In the genomic region with DNA sequence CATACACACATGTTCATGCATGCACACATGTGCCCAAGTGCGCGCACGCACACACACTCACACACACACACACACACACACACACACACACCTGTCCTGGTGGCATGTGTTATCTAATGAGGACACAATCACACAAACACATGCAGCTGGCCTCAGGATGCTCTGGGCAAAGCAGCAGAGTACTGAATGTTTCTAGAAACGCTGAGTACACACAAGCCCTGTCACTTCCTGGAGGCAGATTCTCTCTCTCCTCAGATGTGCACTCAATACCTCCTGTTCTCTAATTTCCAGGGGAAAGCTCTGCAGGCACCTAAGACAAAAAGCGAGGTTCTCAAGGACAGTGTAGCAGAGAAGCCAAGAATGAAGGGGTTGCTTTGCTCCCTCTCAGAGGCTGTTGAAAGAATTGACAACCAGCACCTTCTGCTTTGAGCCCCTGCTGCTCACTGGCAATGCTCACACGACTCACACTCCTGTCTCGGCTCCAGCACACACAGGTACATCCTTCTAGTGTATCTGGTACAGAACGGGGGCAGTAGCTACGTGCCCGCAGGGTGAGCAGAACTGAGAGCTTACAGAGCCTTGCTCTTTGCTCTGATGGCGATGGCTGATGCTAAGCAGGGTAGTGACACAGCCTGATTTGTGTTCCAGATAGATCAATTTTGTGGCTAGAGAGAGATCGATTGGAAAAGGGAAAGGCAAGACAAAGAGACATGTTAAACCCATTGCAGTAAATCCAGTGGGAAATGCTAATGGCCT, we compare ENCODE assay signal across 13 mouse cellular contexts.
A peak's percentile ranks its signal among the peaks of the same experiment; 100 is the strongest.
DNase-seq lines count a peak whose midpoint lies in the region; ATAC-seq and TF ChIP-seq lines count a peak whose summit lies in the region.
"Had no signal": no experiment of that assay in that cellular context is flagged by ENCODE, and none has a peak within 500 bp of the region (broad histone marks: within the 10 kb centered on the region; RNA-seq: fewer than 3 reads in every experiment).

No protein-coding gene starts in this region.

- WGBS in forebrain, embryonic 12.5 days = 64% methylated on average over 12 of the region's 12 CpGs
- 63% methylated on average over 12 of the region's 12 CpGs for WGBS in forebrain, postnatal 0 days
- 74% methylated on average over 12 of the region's 12 CpGs for WGBS in neural tube, embryonic 11.5 days

- no peaks in the 10 kb centered on the region for H3K9me3 ChIP-seq in forebrain, embryonic 12.5 days
- H3K9me3 ChIP-seq in forebrain, postnatal 0 days (ENCODE audit: low read length) = no peaks in the 10 kb centered on the region
- H3K9me3 ChIP-seq in neural tube, embryonic 11.5 days (ENCODE audit: control insufficient read depth, low read length) = no peaks in the 10 kb centered on the region
- H3K9me3 ChIP-seq: kidney, embryonic 15.5 days; liver, embryonic 13.5 days; neural tube, embryonic 12.5 days had no signal

- no peaks in the 10 kb centered on the region for H3K27me3 ChIP-seq in forebrain, embryonic 12.5 days
- H3K27me3 ChIP-seq in forebrain, postnatal 0 days (ENCODE audit: insufficient read depth, low read length) = no peaks in the 10 kb centered on the region
- no peaks in the 10 kb centered on the region for H3K27me3 ChIP-seq in neural tube, embryonic 11.5 days (ENCODE audit: control insufficient read depth, insufficient read depth, low read length)
- H3K27me3 ChIP-seq: kidney, embryonic 15.5 days; liver, embryonic 13.5 days; neural tube, embryonic 12.5 days had no signal

- no peak for DNase-seq in forebrain, postnatal 0 days
- DNase-seq in neural tube, embryonic 11.5 days (ENCODE audit: low spot score) = no peak
- DNase-seq in neural tube, embryonic 10.5 days (ENCODE audit: extremely low spot score, low spot score) = no peak
- DNase-seq in mesoderm, embryonic 11.5 days (ENCODE audit: low read depth, low spot score) = peak; percentile 5
- DNase-seq in left cerebral cortex, postnatal 4 days = no peak
- no peak for DNase-seq in layer of hippocampus, adult 11-12 months (ENCODE audit: low spot score)
- DNase-seq: cerebellum, adult 11 months; liver, embryonic 13.5 days; thymus, adult 2 months had no signal

- H3K4me3 ChIP-seq in forebrain, embryonic 12.5 days (replicated peaks) = no peak overlapping the region
- H3K4me3 ChIP-seq in forebrain, postnatal 0 days (ENCODE audit: low read depth, low read length) = no peak overlapping the region
- no peak overlapping the region for H3K4me3 ChIP-seq in neural tube, embryonic 11.5 days (ENCODE audit: low read depth, low read length)
- H3K4me3 ChIP-seq: kidney, embryonic 15.5 days; liver, embryonic 13.5 days; neural tube, embryonic 12.5 days had no signal

- H3K27ac ChIP-seq in forebrain, embryonic 12.5 days = 0 out of 2 replicates have a peak overlapping the region, but pooled peaks have one; percentile 31
- H3K27ac ChIP-seq in forebrain, postnatal 0 days (ENCODE audit: low read depth, low read length) = no peak overlapping the region
- peak overlapping the region; percentile 39; the same call in 1 of the 2 replicates for H3K27ac ChIP-seq in neural tube, embryonic 11.5 days (ENCODE audit: low read depth, low read length)
- H3K27ac ChIP-seq: kidney, embryonic 15.5 days; liver, embryonic 13.5 days; neural tube, embryonic 12.5 days had no signal

- peaks cover 9% of the 10 kb centered on the region; the same call in 1 of the 2 replicates for H3K4me1 ChIP-seq in forebrain, embryonic 12.5 days
- H3K4me1 ChIP-seq in forebrain, postnatal 0 days (ENCODE audit: insufficient read depth) = no peaks in the 10 kb centered on the region
- no peaks in the 10 kb centered on the region for H3K4me1 ChIP-seq in neural tube, embryonic 11.5 days (ENCODE audit: control insufficient read depth, insufficient read depth, low read length)
- H3K4me1 ChIP-seq: kidney, embryonic 15.5 days; liver, embryonic 13.5 days; neural tube, embryonic 12.5 days had no signal

- no peaks in the 10 kb centered on the region for H3K36me3 ChIP-seq in forebrain, embryonic 12.5 days (replicated peaks)
- H3K36me3 ChIP-seq in forebrain, postnatal 0 days (ENCODE audit: insufficient read depth) = no peaks in the 10 kb centered on the region
- no peaks in the 10 kb centered on the region for H3K36me3 ChIP-seq in neural tube, embryonic 11.5 days (ENCODE audit: control insufficient read depth, insufficient read depth, low read length)
- H3K36me3 ChIP-seq: kidney, embryonic 15.5 days; liver, embryonic 13.5 days; neural tube, embryonic 12.5 days had no signal

- no peak for ATAC-seq in forebrain, embryonic 12.5 days (ENCODE audit: low FRiP score)
- ATAC-seq in forebrain, postnatal 0 days = no peak
- no peak for ATAC-seq in neural tube, embryonic 11.5 days (ENCODE audit: insufficient read depth, low FRiP score, low TSS enrichment)
- ATAC-seq: inflammation-experienced regulatory T-cells, adult 6 months had no signal

- intact Hi-C loops in left cerebral cortex, postnatal 4 days (cut with DNase I) = no loop called here

- no peak for TF ChIP-seq CTCF in forebrain, postnatal 0 days (IDR thresholded peaks at IDR 0.05; ENCODE audit: low read depth)

- H3K4me2 ChIP-seq in forebrain, embryonic 12.5 days = no peak overlapping the region
- H3K4me2 ChIP-seq in forebrain, postnatal 0 days (ENCODE audit: low read depth) = no peak overlapping the region
- no peak overlapping the region for H3K4me2 ChIP-seq in neural tube, embryonic 11.5 days (ENCODE audit: low read depth)
- H3K4me2 ChIP-seq: kidney, embryonic 15.5 days; liver, embryonic 13.5 days; neural tube, embryonic 12.5 days had no signal

- H3K9ac ChIP-seq in forebrain, embryonic 12.5 days = no peak overlapping the region
- no peak overlapping the region for H3K9ac ChIP-seq in forebrain, postnatal 0 days
- H3K9ac ChIP-seq in neural tube, embryonic 11.5 days (ENCODE audit: low read length) = no peak overlapping the region
- H3K9ac ChIP-seq: kidney, embryonic 15.5 days; liver, embryonic 13.5 days; neural tube, embryonic 12.5 days had no signal
